Mouse (Mus musculus) limb, embryonic 14.5 days (tissue): ENCODE measurements around the gene Kmt5c. TPM values are rescaled to one million over a fixed set of nuclear protein-coding genes. Genes with fewer than 3 reads are reported as not detected.

Experiments
- ATAC-seq: fragments of 200-750 bp; cut with Nextera tagmentation; 2 replicates; pipeline ENCODE4 v1.8.0; 2017; ENCODE audit warnings: low read depth, moderate number of reproducible peaks, moderate TSS enrichment; ENCODE audit not compliant: low FRiP score
- DNase-seq: peaks from one replicate; pipeline ENCODE4 v3.0.0-alpha.2; 2015; ENCODE audit warnings: low spot score
- H3K27ac ChIP-seq: fragments of 300-500 bp; sonication (generic); replicated peaks from 2 replicates; pipeline ENCODE4 v1.5.1; 2014; ENCODE audit warnings: low read depth, mild to moderate bottlenecking, low read length, moderate library complexity, mixed read lengths
- H3K27me3 ChIP-seq: fragments of 300-500 bp; sonication (generic); 2 replicates; pipeline ENCODE4 v1.6.1; 2014; ENCODE audit warnings: low read length, mixed read lengths; ENCODE audit not compliant: control insufficient read depth, insufficient read depth
- H3K36me3 ChIP-seq: fragments of 300-500 bp; sonication (generic); 2 replicates; pipeline ENCODE4 v1.6.1; 2014; ENCODE audit warnings: mild to moderate bottlenecking, low read length, moderate library complexity, mixed read lengths; ENCODE audit not compliant: control insufficient read depth, insufficient read depth
- H3K4me1 ChIP-seq: fragments of 300-500 bp; sonication (generic); 2 replicates; pipeline ENCODE4 v1.6.1; 2014; ENCODE audit warnings: antibody characterized with exemption, low read length, mixed read lengths; ENCODE audit not compliant: control insufficient read depth, insufficient read depth
- H3K4me2 ChIP-seq: fragments of 300-500 bp; sonication (generic); replicated peaks from 2 replicates; pipeline ENCODE4 v1.6.1; 2014; ENCODE audit warnings: low read depth, mild to moderate bottlenecking, low read length, moderate library complexity; ENCODE audit not compliant: severe bottlenecking
- H3K4me3 ChIP-seq: fragments of 300-500 bp; sonication (generic); replicated peaks from 2 replicates; pipeline ENCODE4 v1.5.1; 2014; ENCODE audit warnings: low read length
- H3K9ac ChIP-seq: fragments of 300-500 bp; sonication (generic); 2 replicates; pipeline ENCODE4 v1.6.1; 2014; ENCODE audit warnings: mild to moderate bottlenecking, low read depth, low read length, moderate library complexity; ENCODE audit not compliant: severe bottlenecking
- H3K9me3 ChIP-seq: fragments of 300-500 bp; sonication (generic); 2 replicates; pipeline ENCODE4 v1.6.1; 2016; ENCODE audit warnings: low read length; ENCODE audit not compliant: control insufficient read depth
- POLR2A ChIP-seq: fragments of 200-500 bp; IDR thresholded peaks from 2 replicates; pipeline ENCODE4 v1.8.0; 2012; ENCODE audit warnings: inconsistent platforms, mild to moderate bottlenecking, moderate library complexity, borderline replicate concordance; ENCODE audit not compliant: insufficient read depth, insufficient read length; ENCODE audit errors: extremely low read depth
- WGBS: fragments of 180-500 bp; shearing (Covaris S2); extraction: QIAGEN DNeasy Blood & Tissue Kit; methylation state at CpG from one replicate; pipeline ENCODE4 v1.1.7; 2014; 5-methylcytosine and 5-hydroxymethylcytosine counted together
- polyA plus RNA-seq, 2 experiments: library from polyadenylated mRNA; depleted of rRNA in 1 of 2; stranded (reverse) in 1 of 2; unstranded in 1 of 2; fragments of >200 nt; fragmentation: Nextera tagmentation in 1 of 2; extraction: Ambion mirVana in 1 of 2; gene quantifications; 2 replicates each; pipeline versions ENCODE4 v1.2.1 to v1.2.3; 2012 to 2014

Kmt5c gene
- polyA plus RNA-seq, 2 experiments, result 44.4 to 161 TPM

GRCm38 (mm10) chr7:4776131-4776530 lies 36.2 kb downstream of the Kmt5c start:
- H3K4me2 ChIP-seq, result no peak overlapping the region
- H3K36me3 ChIP-seq, result no peaks in the 10 kb centered on the region
- ATAC-seq (no peak), DNase-seq (no peak)
- no peak for TF ChIP-seq POLR2A
- peaks cover 39% of the 10 kb centered on the region for H3K27me3 ChIP-seq
- no peak overlapping the region for H3K4me3 ChIP-seq
- H3K27ac ChIP-seq, result no peak overlapping the region
- no peaks in the 10 kb centered on the region for H3K9me3 ChIP-seq
- 47% methylated on average over 10 of the region's 10 CpGs for WGBS
- H3K4me1 ChIP-seq, result peaks cover 9% of the 10 kb centered on the region; the same call in 1 of the 2 replicates
- H3K9ac ChIP-seq, result no peak overlapping the region

DNA sequence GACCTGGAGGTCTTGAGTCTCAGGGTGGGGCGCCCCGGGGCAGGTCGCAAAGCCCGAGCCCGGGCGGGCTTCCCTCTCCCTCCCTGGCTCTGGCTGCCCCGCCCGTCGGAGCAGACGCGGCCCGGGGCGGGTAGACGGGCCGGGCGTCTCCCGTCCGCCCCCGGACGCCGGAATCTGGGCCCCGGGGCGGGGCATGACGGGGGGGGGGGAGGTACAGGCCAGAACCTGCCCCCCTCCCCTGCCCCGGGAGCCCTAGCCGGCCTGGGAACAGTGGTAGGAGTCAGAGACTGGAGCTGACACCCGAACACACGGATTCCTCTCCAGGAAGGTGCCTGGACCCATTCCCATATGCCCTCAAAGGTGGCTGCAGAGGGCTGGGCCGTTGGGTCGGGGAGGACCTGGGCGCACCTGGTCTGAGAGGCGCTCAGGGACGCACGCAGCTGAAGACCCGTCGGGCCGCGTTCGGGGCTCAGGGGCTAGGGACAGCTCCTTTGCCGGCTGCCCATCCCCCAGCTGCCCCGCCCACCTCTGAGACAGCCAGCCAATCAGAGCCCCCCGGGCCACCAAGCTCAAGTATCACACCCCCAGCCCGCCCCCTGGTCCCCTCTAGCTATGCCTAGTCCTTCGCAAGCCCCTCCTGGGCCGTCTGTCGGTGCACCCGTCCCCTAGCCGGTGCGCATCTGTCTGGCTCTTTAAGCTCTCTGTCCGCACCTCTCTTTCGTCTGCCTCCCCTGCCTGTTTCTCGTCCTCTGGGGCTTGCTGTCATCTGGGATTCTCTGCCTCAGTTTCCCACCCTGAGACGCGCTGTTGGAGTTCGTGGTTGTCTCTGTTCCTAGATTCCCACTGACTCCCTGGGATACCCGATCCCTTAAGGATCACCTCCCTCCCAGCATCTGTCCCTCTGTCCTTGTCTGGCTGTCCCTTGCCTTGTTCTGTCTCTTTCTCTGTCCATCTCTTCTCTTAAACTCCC lies 37.2 kb downstream of the Kmt5c start:
- H3K36me3 ChIP-seq, result no peaks in the 10 kb centered on the region
- DNase-seq (peak; percentile 67), ATAC-seq (peak; percentile 84)
- WGBS, result 2% methylated on average over 23 of the region's 56 CpGs
- peaks cover 39% of the 10 kb centered on the region for H3K27me3 ChIP-seq
- peak overlapping the region; percentile 32 for H3K9ac ChIP-seq
- H3K27ac ChIP-seq, result no peak overlapping the region
- H3K9me3 ChIP-seq, result no peaks in the 10 kb centered on the region
- H3K4me1 ChIP-seq, result peaks cover 9% of the 10 kb centered on the region; the same call in 1 of the 2 replicates
- peak overlapping the region; percentile 51 for H3K4me2 ChIP-seq
- peak overlapping the region; percentile 37 for H3K4me3 ChIP-seq
- TF ChIP-seq POLR2A, result no peak

DNA sequence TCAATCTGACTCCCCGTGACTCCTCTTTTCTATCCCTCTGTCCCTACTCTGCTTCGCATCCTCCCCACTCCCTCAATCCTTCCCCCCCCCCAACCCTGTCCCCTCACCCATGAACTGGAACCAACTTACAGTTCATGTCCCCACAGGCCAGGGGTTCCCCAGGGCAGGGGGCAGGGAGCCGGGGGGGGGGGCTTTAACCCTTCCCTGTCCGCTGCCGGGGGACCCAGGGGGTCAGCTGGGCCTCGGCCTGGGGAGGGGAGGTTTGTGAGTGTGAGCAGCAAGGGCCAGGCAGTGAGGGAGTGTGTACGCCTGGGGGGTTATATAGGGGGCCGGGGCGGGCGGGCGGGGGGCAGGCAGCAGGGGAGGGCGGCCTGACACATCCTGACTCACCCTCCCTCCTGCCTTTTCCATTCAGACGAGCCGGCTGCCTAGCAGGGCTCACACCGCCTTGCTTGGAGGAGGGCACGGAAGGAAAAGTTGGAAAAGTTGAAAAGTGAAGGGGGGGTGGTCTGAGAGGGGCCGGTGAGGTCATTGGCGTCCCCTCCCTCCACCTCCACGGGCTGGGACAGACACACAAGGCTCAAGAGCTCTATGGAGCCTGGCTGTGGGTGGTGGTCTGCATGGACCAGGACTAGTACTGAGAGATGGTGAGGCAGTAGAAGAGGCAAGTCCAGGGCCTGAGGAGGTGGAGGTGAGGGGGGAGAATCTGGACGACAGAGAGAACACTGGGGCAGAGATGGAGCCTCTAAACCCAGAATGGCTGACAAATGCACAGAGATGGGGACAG lies 38.1 kb downstream of the Kmt5c start:
- TF ChIP-seq POLR2A, result no peak
- ATAC-seq, result no peak

DNA sequence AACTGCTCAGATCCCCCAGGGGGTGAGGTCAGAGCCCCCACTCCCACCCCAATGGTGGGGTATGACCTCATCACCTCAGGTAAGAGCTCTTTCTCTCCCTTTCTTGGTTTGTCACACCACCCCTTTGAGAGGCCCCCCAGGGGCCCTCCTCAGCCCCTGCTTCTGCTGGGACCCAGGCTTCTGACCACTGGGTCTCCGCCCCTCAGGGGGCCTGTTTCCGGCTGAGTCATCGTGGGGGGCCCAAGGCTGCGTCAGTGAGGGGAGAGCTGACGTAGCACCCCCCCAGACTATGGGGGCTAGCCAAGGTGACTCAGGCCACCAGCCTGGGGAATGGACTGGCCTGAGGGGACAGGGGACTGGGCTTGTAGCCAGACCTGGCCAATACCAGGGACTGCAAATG lies 40.0 kb downstream of the Kmt5c start:
- no peaks in the 10 kb centered on the region for H3K36me3 ChIP-seq
- no peak overlapping the region for H3K4me3 ChIP-seq
- 27% methylated on average over 5 of the region's 5 CpGs for WGBS
- no peak overlapping the region for H3K27ac ChIP-seq
- H3K4me2 ChIP-seq, result no peak overlapping the region
- DNase-seq (no peak), ATAC-seq (no peak)
- no peaks in the 10 kb centered on the region for H3K9me3 ChIP-seq
- no peak overlapping the region for H3K9ac ChIP-seq
- peaks cover 9% of the 10 kb centered on the region; the same call in 1 of the 2 replicates for H3K4me1 ChIP-seq
- peaks cover 39% of the 10 kb centered on the region for H3K27me3 ChIP-seq
- TF ChIP-seq POLR2A, result no peak

More for the DNA sequence above, 38.1 kb downstream of the Kmt5c start:
- Histone ChIP-seq H3K4me2 (peak overlapping the region; percentile 51; the same call in 1 of the 2 replicates), H3K27ac (no peak overlapping the region), H3K36me3 (no peaks in the 10 kb centered on the region), H3K4me3 (no peak overlapping the region), H3K27me3 (peaks cover 39% of the 10 kb centered on the region), H3K9ac (peak overlapping the region; percentile 32; the same call in 1 of the 2 replicates), H3K4me1 (peaks cover 9% of the 10 kb centered on the region; the same call in 1 of the 2 replicates), H3K9me3 (no peaks in the 10 kb centered on the region)
- WGBS, result 5% methylated on average over 20 of the region's 20 CpGs
- no peak for DNase-seq

DNA sequence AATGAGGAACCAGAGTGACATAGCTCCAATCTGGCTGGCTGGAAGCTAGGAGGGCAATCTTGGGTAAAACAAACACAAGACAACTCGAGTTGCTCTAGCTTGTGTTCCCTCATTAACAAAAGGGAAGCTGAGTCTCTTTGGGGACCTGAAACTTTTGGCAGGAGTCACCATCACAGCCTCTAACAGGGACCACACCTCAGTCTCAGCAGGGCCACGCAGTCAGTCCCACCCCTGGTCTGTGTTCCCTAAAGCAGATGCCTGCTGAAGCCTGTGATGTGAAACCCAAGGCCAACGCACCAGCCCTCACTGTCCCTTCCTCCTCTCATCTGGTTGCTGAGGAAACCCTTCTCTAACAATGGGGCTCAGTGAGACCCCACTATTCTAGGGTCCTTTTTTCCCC lies 42.2 kb downstream of the Kmt5c start:
- no peak for ATAC-seq
- Histone ChIP-seq H3K4me2 (no peak overlapping the region), H3K27ac (no peak overlapping the region), H3K36me3 (no peaks in the 10 kb centered on the region), H3K9me3 (no peaks in the 10 kb centered on the region), H3K4me1 (0 out of 2 replicates have a peak, but pooled peaks cover 4% of the 10 kb centered on the region), H3K4me3 (no peak overlapping the region), H3K9ac (no peak overlapping the region), H3K27me3 (peaks cover 20% of the 10 kb centered on the region)
- WGBS, result 38% methylated on average over 3 of the region's 3 CpGs
- no peak for DNase-seq
- no peak for TF ChIP-seq POLR2A
